Mouse (Mus musculus): ENCODE results near the gene Ascc3.

Ascc3 gene

DNA sequence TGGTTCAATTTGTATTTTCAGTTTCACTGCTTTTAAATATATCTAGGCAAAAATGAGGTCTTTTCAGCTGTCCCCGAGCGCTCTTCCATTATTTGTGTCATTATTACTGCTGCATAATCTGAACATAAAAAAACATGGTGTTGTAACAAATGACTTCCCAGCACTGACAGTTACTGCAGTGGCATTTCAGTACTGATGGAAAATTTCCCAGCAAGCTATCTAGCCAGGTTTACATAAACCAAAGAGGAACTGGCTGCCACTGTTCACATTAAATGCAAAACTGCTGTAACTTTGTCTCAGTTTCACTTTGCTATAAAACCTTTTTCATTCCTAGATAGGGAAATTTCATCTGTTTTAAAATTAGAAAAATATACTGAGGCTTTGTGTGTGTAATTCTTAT is 170.5 kb downstream of the Ascc3 start:
- DNase-seq (ENCODE audit: low spot score in 2 of 2), result no peak

GRCm38 (mm10) chr10:50763457-50764310 is 171.2 kb downstream of the Ascc3 start:
- DNase-seq (ENCODE audit: low spot score in 2 of 2), result no peak

DNA sequence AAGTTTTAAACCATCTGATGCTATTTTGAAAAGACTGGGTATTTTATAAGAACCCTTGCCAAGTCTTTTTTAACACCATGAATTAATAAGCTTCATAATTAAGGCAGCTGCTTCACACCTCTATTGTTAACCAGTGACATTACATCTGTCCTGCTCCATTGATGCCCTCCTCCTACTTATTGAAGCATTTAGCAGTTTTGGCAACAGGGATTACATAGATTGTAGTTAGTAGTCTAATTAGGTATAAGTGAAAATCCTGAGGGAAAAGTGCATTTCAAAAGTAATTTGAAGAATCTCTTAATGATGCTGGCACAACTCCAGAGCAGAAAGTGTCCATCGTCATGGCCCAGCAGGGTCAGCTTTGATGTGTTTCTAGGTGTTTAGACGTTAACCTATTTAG is 180.3 kb downstream of the Ascc3 start:
- no peak for DNase-seq (ENCODE audit: low spot score in 2 of 2)

GRCm38 (mm10) chr10:50773846-50774245 is 181.4 kb downstream of the Ascc3 start:
- no peak for DNase-seq (ENCODE audit: low spot score in 2 of 2)

DNA sequence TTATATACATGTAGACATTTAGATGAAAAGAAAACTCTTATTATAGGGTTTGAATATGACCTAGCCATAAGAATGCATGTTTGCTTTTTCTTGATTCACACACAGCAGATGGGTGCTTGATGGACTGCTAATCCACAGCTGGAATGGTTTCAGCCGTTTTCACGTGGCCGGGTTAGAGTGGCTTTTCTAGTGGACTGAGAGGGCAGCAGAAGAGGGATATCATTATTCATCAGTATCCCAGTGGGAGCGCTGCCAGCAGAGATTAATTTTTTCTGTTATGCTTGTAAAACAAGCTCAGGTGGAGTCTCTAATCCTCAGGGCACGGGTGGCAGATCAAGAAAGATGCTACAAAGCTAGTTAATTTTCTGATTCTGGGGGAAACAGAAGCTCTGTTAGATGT is 200.4 kb downstream of the Ascc3 start:
- no peak for DNase-seq (ENCODE audit: low spot score in 2 of 2)

- DNase-seq (ENCODE audit: low spot score in 2 of 2), result no peak
These were observed 209.1 kb downstream of the Ascc3 start for GRCm38 (mm10) chr10:50801594-50801993.

DNA sequence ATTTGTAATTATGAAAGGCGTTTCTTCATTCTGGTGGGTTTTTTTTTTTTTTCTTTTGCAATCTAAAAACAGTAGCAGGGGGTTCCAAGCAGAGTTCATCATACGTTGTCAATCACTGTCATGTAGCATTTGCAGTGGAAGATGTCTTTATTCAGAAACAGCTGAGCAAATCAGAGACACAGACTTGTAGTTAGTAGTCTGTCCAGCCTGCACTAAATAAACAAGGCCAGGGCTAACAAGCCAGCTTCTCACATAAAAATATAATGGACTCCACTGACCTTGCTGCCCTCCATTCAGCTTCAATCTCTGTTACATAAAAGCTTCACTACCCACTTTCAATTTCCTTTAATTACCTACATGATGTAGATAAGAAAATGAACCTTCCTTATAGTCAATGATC is 209.9 kb downstream of the Ascc3 start:
- DNase-seq (ENCODE audit: low spot score in 2 of 2), result no peak

DNA sequence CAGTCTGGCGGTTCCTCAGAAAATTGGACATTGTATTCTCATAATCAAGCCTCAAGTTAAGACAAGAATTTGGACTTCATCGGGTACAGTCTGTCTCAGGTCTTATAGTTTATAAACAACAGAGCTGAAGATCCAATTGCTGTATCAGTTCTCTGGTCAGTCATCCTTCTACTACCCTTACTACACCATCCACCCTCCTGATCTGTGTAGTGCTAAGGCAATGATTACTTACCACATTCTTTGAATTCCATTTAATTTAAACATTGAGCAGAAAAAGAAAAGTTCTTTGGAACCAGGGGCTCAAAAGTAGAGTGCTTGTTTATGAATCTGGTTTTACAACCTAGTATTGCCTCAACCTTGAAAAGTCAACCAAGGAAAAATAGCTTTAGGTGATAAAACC is 213.7 kb downstream of the Ascc3 start:
- DNase-seq (ENCODE audit: low spot score in 2 of 2), result no peak

DNA sequence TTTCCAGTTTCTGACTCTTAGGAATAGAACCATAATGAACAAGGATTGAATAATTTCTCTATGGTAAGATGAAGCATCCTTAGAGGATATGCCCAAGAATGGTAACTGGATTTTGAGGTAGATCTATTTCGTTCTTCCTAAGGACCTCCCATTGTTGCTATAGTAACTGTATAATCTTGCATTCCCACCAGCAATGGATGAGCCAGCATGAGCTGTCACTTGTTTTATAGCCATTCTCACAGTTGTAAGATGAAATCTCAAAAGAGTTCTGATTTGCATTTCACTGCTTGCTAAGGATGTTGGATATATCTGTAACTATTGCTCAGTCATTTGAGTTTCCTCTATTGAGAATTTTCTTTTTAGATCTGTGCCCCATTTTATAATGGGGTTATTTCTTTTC is 229.9 kb downstream of the Ascc3 start:
- no peak for DNase-seq (ENCODE audit: low spot score in 2 of 2)

GRCm38 (mm10) chr10:50826829-50827228 is 234.4 kb downstream of the Ascc3 start:
- no peak for DNase-seq (ENCODE audit: low spot score in 2 of 2)

- DNase-seq (ENCODE audit: low spot score in 2 of 2), result no peak
These were observed 242.1 kb downstream of the Ascc3 start for GRCm38 (mm10) chr10:50834533-50834932.

DNA sequence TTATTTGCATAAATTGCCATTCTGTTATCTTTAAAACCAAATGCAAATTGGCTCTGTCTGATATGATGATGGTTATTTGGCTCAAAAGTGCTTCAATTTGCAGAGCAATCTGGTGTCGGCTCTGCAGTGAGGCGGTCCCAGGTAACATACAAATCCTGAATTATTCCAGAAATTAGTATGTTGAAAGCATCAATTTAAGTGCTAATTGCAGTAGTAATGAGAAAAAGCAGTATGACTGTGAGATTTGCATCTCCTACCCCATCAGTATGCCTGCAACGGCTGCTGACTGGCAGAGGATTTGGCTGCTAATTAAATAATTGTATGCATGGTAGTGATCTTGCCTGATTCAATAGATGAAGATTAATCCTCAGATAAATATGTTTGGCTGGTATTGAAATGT is 250.9 kb downstream of the Ascc3 start:
- DNase-seq (ENCODE audit: low spot score in 2 of 2), result no peak

- DNase-seq (ENCODE audit: low spot score in 2 of 2), result no peak
These were observed 275.7 kb downstream of the Ascc3 start for GRCm38 (mm10) chr10:50868202-50868601.

DNA sequence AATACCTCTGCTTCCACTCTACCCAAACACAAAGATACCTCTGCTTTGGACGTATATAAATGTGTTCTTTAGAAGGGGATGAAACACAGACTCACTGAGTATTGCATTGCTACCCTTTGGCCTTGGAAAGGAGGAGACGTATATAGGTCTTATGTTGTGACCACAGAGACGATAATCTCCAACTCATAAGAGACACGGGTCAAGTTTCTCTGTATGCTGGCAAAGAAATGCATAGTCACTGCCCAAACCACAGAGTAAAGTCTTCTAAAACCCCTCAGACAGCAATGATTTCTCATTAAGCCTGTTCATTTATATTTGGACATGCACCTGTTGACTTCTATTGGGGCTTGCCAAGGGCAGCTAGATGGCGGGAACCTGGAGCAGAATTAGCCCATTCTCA is 284.5 kb downstream of the Ascc3 start:
- no peak for DNase-seq (ENCODE audit: low spot score in 2 of 2)

- no peak for DNase-seq (ENCODE audit: low spot score in 2 of 2)
These were observed 289.1 kb downstream of the Ascc3 start for GRCm38 (mm10) chr10:50881476-50882069.

DNA sequence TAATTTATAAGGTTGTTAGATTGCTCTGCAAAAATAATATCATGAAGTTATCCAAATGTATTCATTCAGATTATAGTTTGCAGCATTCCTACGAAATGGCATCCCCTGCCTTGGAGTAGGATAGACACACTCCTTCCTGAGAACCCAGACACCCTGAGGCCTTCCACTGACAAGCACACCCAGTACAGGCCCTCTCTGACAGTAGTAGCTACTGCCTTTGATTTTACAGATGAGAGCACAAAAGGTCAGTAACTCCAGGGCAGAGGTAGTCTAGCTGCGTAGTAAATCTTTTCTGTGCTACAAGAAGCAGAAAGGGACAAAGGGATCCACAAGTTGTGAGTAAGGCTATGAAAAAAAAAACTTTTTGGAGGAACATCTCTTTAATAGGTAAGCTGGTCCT is 289.9 kb downstream of the Ascc3 start:
- no peak for DNase-seq (ENCODE audit: low spot score in 2 of 2)

DNA sequence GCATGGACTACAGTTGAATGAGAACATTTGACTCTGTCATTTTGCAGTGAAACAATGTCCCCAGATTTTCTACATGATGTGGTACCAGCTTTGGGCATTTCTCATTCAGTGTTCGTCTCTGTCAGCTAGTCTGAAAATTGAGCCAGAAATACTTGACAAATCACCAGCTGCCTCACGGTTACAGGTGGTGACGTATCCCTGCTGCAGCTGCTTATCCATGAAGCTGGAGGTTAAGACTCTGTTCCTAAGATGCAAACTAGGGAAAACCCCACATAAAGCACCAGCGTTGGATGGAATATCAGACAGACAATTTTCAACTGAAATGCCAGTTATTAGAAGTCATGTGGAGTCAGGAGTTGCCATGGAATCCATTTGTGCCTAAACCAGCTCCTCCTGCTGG is 293.8 kb downstream of the Ascc3 start:
- DNase-seq (ENCODE audit: low spot score in 2 of 2), result no peak

GRCm38 (mm10) chr10:50890621-50891020 is 298.2 kb downstream of the Ascc3 start:
- DNase-seq (ENCODE audit: low spot score in 2 of 2), result no peak

DNA sequence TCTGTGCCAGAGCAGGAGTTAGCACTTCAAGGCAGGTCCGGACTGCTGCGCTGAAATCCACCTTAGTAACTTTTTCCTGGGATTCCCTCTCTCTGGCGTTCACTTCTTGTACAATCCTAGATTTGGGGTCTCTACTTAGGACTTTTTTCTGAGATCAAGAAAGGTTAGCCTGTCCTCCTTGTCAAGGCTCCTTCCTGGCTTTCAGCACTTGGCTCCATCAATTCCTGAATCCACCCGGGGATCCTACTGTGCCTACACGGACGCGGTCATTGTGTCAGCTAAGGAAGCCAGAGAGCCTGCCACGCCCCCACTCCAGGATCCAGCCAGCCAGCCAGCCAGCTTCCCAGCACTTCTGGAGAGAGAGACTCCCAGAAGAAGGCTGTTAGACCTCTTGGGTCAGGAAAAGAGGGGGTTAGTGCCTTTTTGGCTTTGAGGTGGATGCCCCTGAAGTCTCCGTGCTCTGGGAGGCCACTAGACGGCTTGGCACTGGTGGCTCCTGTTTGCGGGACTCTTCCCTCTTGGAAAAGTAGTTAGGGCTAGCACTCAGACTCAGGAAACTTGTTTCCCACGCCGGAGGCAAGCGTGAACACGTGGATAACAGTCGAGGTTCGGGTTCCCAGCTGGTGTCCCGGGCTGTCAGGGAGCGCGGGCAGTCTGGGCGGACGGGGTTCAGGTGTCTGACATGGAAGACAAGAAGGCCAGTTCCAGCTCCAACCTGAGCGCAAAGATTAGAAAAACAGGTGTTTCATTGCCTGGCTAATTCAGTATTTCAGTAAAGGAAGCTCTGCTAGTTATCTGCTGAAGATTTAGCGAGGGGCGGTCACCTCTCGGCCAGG is 299.6 kb downstream of the Ascc3 start:
- no peak for DNase-seq (ENCODE audit: low spot score in 2 of 2)

- no peak for DNase-seq (ENCODE audit: low spot score in 2 of 2)
These were observed 300.4 kb downstream of the Ascc3 start for GRCm38 (mm10) chr10:50892751-50893320.

GRCm38 (mm10) chr10:50893546-50893945 is 301.1 kb downstream of the Ascc3 start:
- no peak for DNase-seq (ENCODE audit: low spot score in 2 of 2)
